Mouse (Mus musculus) urinary bladder, postnatal 4 days (tissue): ENCODE data around the gene Olfr1160.
"Not testable (repeated sequence)": the region's sequence is repeated elsewhere in the genome, so short reads cannot be mapped to it uniquely, and the experiment has no call there.

Experiments
- DNase-seq, 2 experiments: peaks; one replicate each; pipeline ENCODE4 v3.0.0; 2021 to 2022; ENCODE audit warnings: low spot score in 2 of 2

Olfr1160 gene

DNA sequence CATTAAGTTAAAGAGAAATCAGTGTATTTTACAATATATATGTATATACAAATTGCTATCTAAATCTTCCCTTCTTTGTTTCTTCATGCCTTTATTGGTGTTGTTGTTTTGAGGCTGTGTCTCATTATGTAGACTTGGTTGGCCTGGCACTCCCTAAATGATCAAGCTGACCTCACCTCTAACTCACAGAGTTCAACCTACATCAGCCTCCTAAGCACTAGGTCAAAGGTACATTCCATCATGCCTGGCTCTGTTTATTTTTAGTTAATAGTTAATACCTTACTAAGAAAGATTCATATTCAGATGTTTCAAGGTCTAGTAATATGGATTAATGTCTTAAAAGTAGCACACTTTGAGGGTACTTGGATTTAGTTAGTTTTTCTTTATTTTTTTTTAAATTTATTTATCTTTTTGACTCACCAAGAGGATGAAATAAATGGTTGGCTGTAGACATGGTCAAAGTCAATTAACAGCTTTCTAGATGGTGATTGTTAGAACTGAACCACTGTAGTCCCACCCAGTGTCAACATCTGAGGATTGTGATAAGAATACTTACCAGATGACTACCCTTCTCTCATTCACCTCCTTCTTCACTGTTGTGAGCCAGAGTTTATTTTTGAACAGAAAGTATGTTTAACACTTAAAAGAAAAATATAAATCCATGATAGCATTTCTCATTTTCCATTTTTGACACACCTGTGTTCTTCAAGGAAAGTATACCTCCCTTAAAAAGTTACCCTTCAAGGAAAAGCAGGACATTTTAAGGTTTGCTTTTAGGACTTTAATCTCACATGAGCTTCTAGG lies at the start of gene Olfr1160:
TSS of gene Olfr1160 (minus strand) at position 754 of the 804 bp plus-strand sequence.
- DNase-seq: no peak

DNA sequence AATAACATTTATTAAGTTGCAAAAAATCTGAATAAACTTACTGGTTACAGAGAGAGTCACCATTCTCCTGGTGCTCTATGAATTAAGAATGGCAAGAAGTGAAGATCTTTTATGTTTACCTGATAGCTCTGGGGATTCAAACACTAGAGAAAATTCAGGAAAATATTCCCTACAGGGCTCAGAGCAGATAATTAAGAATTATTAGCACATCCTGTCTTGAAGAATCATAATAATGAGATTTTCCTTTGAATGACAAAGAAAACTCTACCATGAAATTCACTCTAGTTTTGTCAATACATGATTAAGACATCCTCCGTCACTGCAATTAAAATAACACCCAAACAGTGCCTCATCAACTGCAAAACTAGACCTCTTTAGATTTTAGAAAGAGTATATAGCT lies 43.0 kb upstream of the Olfr1160 start, which contains the start of gene Olfr1162:
TSS of gene Olfr1162 (minus strand) at position 101 of the 400 bp plus-strand sequence.
- DNase-seq: no peak

DNA sequence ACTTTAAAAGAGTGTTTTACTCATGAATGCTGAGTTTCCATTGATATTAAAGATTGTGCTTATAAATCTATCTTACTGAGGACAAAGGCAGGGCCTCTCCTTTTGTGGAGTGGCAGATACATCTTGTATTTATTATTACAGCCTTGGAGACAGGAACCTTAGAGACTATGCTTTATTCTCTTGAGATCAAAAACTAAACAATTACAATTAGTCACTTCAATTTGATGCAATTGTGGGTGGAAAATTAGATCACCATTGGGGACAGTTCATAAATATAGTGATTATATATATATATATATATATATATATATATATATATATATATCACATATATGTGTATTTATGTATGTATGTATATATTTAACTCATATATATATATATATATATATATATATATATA lies 29.5 kb upstream of the Olfr1160 start, which contains the start of gene Olfr73:
TSS of gene Olfr73 (minus strand) at position 101 of the 400 bp plus-strand sequence.
- no peak for DNase-seq

DNA sequence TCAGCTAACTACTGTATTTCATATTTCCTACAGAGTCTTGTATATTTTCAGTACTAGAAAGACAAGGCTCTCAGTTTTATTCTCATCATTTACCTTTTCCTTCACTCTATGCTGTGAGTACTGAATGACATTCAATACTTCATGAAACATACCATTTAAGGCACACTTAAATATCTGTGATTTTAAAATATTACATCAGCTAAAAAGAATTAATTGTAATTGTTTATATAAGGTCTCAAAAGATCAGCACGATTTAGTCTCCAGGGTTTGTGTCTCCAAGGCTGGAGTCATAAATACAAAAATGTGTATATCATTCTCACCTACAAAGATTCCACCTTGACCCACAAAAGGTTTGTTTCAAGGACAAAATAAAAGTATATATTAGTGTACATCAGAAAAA lies 14.4 kb upstream of the Olfr1160 start, which contains the start of gene Olfr1161:
TSS of gene Olfr1161 (plus strand) at position 301 of the 400 bp plus-strand sequence.
- DNase-seq: not testable (repeated sequence)

DNA sequence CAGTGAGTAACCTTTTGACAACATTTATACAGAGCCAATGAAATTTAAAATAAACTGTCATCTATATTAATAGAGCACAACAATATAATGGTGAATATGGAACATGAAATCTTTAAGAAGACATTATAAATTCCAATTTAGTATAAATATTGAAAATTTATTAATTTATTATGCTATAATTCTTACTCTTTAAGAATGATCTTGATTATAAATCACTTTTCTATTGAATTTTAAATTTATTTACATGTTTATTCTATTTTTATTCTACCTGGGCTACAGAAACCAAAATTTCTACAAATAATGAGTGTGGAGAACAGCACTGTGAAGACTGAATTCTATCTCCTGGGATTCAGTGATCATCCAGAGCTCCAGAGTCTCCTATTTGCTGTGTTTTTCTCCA lies 18.3 kb downstream of the Olfr1160 start, which contains the start of gene Olfr1158:
TSS of gene Olfr1158 (plus strand) at position 301 of the 400 bp plus-strand sequence.
- no peak for DNase-seq

DNA sequence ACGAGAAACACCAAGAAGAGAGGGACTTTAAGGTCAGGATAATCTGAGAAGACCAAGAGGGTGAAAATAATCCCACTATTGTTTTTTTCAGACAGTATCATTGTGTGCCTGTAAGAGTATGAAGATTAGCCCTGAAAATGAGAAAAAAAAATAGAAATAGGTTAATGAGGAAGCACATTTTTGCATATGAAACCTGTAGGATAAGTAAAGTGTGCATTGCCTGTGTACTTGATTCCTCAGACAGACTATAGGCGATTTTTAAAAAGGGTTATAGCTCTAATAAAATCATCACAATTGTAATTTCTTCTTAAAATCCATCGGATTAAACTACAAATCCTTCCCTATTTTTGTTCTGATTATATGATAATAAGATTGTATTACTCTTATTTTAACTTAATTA lies 33.5 kb downstream of the Olfr1160 start, which contains the start of gene Olfr74:
TSS of gene Olfr74 (minus strand) at position 101 of the 400 bp plus-strand sequence.
- DNase-seq: no peak

DNA sequence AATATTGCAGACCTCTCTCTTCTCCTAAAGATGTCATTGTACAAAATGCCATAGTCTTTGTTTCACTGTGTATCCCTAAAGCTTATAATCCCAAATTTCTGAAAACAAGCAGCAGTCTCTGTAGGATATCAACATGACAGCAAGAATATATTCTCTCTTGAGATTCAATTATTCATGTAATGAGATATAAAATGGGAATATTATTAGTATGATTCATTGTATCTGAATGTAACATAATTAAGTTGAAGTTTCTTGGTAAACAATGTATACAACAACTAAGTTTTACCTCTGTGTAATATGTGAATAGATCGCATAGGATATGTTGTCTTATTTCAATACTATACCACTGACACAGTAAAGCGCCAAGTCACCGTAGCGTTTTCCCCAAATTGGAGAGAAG lies 39.9 kb downstream of the Olfr1160 start, which contains the start of gene Olfr1157:
TSS of gene Olfr1157 (minus strand) at position 101 of the 400 bp plus-strand sequence.
- DNase-seq: no peak

DNA sequence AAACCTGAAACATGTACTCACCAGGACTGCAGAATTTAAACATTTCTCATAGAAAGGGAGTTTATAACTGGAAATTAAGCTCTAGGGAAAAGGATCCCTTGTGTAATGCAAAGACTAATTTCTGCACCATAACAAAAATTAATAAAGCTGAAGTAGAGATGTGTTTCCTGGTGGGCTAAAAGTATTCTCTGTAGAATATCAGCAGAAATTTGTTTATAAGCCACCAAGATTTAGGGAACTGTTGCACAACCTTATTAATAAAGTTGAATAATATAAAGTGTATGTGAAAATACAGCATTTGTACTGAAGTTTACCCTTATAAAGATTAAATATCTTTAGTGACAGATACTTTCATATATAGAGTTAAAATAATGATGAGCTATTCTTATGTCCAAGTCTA lies 55.1 kb downstream of the Olfr1160 start, which contains the start of gene Olfr1156:
TSS of gene Olfr1156 (minus strand) at position 101 of the 400 bp plus-strand sequence.
- DNase-seq: no peak
